Mouse (Mus musculus) embryonic facial prominence, embryonic 13.5 days (tissue): Measurements from ENCODE around the gene Ccsap. TPM values are rescaled to one million over a fixed set of nuclear protein-coding genes. Genes with fewer than 3 reads are reported as not detected.

Experiments
- ATAC-seq: fragments of 200-750 bp; cut with Nextera tagmentation; 2 replicates; pipeline ENCODE4 v1.8.0; 2017; ENCODE audit warnings: low read depth; ENCODE audit not compliant: insufficient number of reproducible peaks, insufficient read depth, low FRiP score, low TSS enrichment
- H3K27ac ChIP-seq: fragments of 300-500 bp; sonication (generic); 2 replicates; pipeline ENCODE4 v1.5.1; 2015; ENCODE audit warnings: moderate library complexity, mild to moderate bottlenecking, inconsistent platforms
- H3K27me3 ChIP-seq: fragments of 300-500 bp; sonication (generic); 2 replicates; pipeline ENCODE4 v1.6.1; 2015; ENCODE audit warnings: mild to moderate bottlenecking, inconsistent platforms
- H3K36me3 ChIP-seq: fragments of 300-500 bp; sonication (generic); 2 replicates; pipeline ENCODE4 v1.6.1; 2015; ENCODE audit warnings: mild to moderate bottlenecking, inconsistent platforms
- H3K4me1 ChIP-seq: fragments of 300-500 bp; sonication (generic); 2 replicates; pipeline ENCODE4 v1.6.1; 2015; ENCODE audit warnings: inconsistent platforms
- H3K4me2 ChIP-seq: fragments of 300-500 bp; sonication (generic); 2 replicates; pipeline ENCODE4 v1.6.1; 2015; ENCODE audit warnings: moderate library complexity, mild to moderate bottlenecking, inconsistent platforms
- H3K4me3 ChIP-seq: fragments of 300-500 bp; sonication (generic); 2 replicates; pipeline ENCODE4 v1.5.1; 2015; ENCODE audit warnings: mild to moderate bottlenecking, inconsistent platforms
- H3K9ac ChIP-seq: fragments of 300-500 bp; sonication (generic); 2 replicates; pipeline ENCODE4 v1.6.1; 2015; ENCODE audit warnings: mild to moderate bottlenecking, inconsistent platforms
- H3K9me3 ChIP-seq: fragments of 300-500 bp; sonication (generic); 2 replicates; pipeline ENCODE4 v1.6.1; 2016; ENCODE audit warnings: inconsistent platforms
- WGBS: fragments of 180-500 bp; shearing (Covaris S2); methylation state at CpG from one replicate; pipeline ENCODE4 v1.1.7; 2015; ENCODE audit warnings: mixed read lengths; 5-methylcytosine and 5-hydroxymethylcytosine counted together
- polyA plus RNA-seq: library from polyadenylated mRNA; unstranded; fragments of >200 nt; fragmentation: Nextera tagmentation; extraction: Ambion mirVana; gene quantifications from 2 replicates; pipeline ENCODE4 v1.2.1, GENCODE M21; 2015

Ccsap gene
- polyA plus RNA-seq, 1 experiment from 2014 or later, result 5.4 TPM

DNA sequence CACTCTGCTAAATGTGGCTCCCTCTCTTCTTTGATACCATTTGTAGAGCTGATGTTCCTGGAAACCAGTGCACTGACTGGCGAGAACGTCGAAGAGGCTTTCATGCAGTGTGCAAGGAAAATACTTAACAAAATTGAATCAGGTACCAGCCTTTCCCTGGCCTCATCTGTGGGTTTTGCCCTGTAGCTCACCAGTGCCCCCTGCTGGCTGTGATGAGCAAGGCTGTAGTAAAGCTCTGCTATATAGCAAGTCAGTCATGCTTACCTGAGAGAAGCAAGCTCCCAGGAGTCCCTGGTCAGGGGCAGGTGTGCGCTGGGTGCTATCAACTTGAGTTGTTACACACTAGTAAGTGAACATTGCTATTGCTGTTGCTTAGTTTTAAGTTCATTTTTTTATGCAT, 27.3 kb downstream of the Ccsap start:
- Histone ChIP-seq H3K27ac (no peak overlapping the region), H3K36me3 (peaks cover 91% of the 10 kb centered on the region), H3K9ac (no peak overlapping the region), H3K4me3 (no peak overlapping the region), H3K4me1 (no peaks in the 10 kb centered on the region), H3K4me2 (no peak overlapping the region), H3K27me3 (no peaks in the 10 kb centered on the region), H3K9me3 (no peaks in the 10 kb centered on the region)
- ATAC-seq, result no peak
- WGBS, result 95% methylated on average over 4 of the region's 4 CpGs

DNA sequence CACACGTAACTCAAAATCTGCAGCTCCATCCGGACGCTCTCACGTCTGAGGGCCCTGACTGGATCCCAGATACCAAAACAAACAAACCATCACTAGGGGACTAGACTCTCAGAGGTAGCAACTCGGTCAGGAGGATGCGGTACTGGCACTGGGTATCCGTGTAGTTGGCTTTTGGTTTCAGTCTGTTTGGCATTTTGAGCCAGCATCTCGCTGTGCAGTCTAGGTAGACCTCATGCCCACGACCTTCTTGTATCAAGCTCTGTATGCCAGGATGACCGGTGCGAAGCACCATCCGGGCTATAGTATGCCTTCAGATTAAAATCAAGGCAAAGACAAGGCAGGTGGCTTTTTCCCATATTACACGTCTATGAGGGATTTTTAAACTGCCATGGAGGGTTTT, 32.5 kb downstream of the Ccsap start:
- H3K36me3 ChIP-seq, result peaks cover 80% of the 10 kb centered on the region
- H3K9me3 ChIP-seq, result no peaks in the 10 kb centered on the region
- no peak overlapping the region for H3K27ac ChIP-seq
- 89% methylated on average over 13 of the region's 13 CpGs for WGBS
- no peak overlapping the region for H3K4me3 ChIP-seq
- H3K4me2 ChIP-seq, result no peak overlapping the region
- no peaks in the 10 kb centered on the region for H3K27me3 ChIP-seq
- ATAC-seq, result no peak
- no peaks in the 10 kb centered on the region for H3K4me1 ChIP-seq
- H3K9ac ChIP-seq, result no peak overlapping the region

DNA sequence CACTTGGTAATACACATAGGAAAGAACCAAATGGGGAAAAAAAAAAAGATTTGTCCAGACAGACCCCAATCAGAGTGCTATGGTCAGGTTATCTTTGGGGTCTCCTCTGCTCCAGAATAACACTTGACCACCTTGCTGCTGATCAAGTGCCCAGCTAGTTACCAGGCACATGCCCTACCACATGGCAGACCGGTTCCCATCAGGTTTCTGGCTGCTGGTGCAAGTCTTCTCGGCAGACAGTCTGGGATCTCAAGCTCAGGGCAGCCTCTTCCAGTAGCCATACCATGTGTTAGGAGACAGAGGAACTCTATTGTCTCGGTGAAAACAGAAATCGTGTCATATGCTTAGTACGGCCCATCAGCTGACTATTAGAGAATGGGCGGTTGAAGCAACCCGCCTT, 33.3 kb downstream of the Ccsap start:
- 94% methylated on average over 7 of the region's 7 CpGs for WGBS

DNA sequence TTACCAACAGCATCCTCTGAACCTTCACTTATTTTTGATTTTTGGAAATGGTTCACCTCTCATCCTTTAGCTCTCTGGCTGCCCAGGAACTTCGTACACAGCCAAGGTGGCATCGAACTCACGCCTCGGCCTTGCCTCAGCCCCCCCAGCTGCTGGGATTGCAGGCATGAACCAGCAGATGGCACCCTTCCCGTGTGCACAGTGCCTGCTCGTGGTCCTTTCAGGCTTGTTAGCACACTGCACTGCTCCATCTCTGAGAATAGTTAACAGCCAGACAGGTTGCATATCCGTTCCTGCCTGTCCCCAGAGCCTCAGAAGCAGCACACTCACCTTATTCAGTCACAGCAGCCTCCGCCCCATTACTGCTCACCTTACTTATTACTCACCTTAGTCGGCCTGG, 34.0 kb downstream of the Ccsap start:
- no peaks in the 10 kb centered on the region for H3K4me1 ChIP-seq
- peaks cover 66% of the 10 kb centered on the region for H3K36me3 ChIP-seq
- no peaks in the 10 kb centered on the region for H3K9me3 ChIP-seq
- H3K4me2 ChIP-seq, result no peak overlapping the region
- H3K27ac ChIP-seq, result no peak overlapping the region
- H3K27me3 ChIP-seq, result no peaks in the 10 kb centered on the region
- no peak overlapping the region for H3K9ac ChIP-seq
- H3K4me3 ChIP-seq, result no peak overlapping the region
- 51% methylated on average over 9 of the region's 9 CpGs for WGBS
- no peak for ATAC-seq

More for the DNA sequence above, 33.3 kb downstream of the Ccsap start:
- H3K27ac ChIP-seq, result no peak overlapping the region
- no peaks in the 10 kb centered on the region for H3K9me3 ChIP-seq
- no peak for ATAC-seq
- H3K4me2 ChIP-seq, result no peak overlapping the region
- no peaks in the 10 kb centered on the region for H3K27me3 ChIP-seq
- H3K4me3 ChIP-seq, result no peak overlapping the region
- peaks cover 72% of the 10 kb centered on the region for H3K36me3 ChIP-seq
- no peaks in the 10 kb centered on the region for H3K4me1 ChIP-seq
- H3K9ac ChIP-seq, result 0 out of 2 replicates have a peak overlapping the region, but pooled peaks have one; percentile 2

DNA sequence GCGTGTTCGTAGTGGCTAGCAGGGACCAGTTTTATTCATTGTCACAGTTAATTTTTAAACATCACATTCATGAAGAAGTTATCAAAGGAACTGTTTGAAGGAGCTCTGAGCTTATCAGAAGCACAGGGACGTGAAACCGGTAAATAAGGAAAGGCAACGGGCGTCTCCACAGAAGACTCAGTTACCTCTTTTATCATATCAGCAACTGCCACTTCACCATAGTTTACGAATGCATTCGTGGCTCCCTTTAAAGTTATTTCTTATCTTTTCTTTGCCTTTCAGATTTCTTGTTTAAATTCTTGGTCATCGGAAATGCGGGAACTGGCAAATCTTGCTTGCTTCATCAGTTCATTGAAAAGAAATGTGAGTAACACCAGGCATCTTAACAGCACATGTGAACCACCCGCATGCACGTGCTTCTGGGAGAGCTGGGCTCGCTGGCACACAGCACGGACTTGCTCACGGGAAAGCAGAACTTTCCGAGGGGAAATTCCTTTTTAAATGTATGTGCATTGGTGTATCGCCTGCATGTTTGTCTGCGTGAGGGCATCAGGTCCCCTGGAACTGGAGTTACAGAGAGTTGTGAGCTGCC, 36.4 kb downstream of the Ccsap start:
- Histone ChIP-seq H3K4me1 (no peaks in the 10 kb centered on the region), H3K9ac (no peak overlapping the region), H3K9me3 (no peaks in the 10 kb centered on the region), H3K27me3 (no peaks in the 10 kb centered on the region), H3K4me3 (no peak overlapping the region), H3K27ac (no peak overlapping the region), H3K4me2 (no peak overlapping the region), H3K36me3 (peaks cover 48% of the 10 kb centered on the region)
- WGBS, result 90% methylated on average over 18 of the region's 18 CpGs
- ATAC-seq, result no peak

DNA sequence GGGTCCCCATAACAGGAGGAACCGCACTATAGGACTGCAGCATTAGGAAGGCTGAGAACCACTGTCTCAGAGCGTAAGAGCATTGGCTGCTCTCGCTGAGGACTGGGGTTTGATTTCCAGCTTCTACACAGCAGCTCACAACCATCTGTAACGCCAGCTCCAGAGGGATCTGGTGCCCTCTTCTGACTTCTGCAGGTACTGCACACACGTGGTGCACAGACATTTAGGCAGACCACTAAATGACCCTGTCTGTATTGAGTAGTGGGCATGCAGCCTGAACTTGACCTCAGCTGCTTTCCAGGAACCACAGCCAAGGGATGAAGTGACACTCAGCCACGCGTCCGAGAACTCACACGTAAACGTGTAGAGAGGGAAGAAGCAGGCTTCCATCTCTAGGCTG, 36.9 kb downstream of the Ccsap start:
- Histone ChIP-seq H3K9ac (no peak overlapping the region), H3K4me3 (no peak overlapping the region), H3K27me3 (no peaks in the 10 kb centered on the region), H3K9me3 (no peaks in the 10 kb centered on the region), H3K36me3 (peaks cover 43% of the 10 kb centered on the region), H3K4me2 (no peak overlapping the region), H3K4me1 (no peaks in the 10 kb centered on the region), H3K27ac (no peak overlapping the region)
- WGBS, result 93% methylated on average over 10 of the region's 10 CpGs
- no peak for ATAC-seq

DNA sequence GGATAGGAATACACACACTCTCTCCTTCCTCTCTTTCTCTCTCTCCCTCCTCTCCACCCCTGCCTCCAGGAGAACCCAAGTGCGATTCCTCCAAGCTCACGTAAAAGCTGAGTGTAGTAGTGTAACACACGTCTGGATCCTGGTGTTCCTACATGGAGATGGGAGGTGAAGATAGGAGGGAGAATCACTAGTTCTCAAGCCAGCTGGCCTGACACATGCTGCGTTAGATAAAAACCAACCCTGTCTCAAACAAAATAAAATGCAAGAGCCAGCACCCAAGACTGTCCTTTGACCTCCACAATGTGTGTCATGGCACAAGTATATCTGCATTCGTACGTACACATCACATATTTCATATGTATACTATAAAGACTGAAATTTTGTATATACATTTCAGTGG, 39.2 kb downstream of the Ccsap start:
- Histone ChIP-seq H3K9me3 (no peaks in the 10 kb centered on the region), H3K27me3 (no peaks in the 10 kb centered on the region), H3K4me2 (no peak overlapping the region), H3K4me3 (no peak overlapping the region), H3K36me3 (peaks cover 35% of the 10 kb centered on the region), H3K9ac (no peak overlapping the region), H3K4me1 (no peaks in the 10 kb centered on the region), H3K27ac (no peak overlapping the region)
- no peak for ATAC-seq
- 93% methylated on average over 6 of the region's 6 CpGs for WGBS

DNA sequence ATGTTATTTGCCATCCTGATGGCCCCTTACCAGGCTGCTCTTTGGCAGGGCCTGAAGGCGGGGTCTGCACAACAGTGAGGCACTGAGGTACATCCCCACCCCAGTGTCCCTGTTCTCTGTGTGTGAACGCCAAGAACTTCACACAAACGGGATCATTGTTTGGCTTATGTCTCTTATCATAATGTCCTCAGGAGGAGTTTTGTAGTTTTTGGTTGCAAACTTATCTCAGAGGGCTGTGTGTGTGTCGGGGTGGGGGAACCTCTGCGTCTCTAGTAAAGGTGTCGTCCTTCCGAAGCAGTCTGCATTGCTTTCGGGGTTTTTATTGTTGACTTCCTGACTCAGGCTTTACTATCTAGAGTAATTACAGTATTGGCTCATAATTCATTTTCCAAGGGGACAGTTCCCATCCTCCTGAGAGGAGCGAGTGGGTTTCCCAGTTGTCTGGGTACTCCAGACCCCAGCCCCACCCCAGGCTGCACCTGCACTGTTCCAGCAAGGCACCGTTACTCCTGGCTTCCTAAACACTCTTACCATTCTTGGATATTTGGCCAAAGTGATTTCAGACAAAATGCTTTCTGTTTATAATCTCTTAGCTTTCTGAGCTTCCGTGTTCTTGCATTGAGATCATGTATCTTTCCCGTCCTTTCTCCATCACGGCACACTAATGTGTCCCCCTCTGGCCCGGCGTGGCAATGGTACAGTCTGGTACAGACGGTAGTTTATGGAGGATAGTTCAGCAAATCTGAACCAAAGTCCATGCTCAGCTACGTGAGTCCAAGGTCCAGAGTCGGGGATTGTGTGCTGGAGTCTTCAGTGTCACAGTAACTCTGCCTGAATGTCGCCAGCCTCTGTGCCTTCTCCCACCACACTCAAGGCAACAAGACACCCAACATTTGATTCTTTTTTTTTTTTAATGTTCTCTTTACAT, 40.1 kb downstream of the Ccsap start:
- ATAC-seq, result no peak
- WGBS, result 92% methylated on average over 19 of the region's 19 CpGs
- Histone ChIP-seq H3K4me3 (no peak overlapping the region), H3K9ac (no peak overlapping the region), H3K36me3 (peaks cover 39% of the 10 kb centered on the region), H3K4me2 (no peak overlapping the region), H3K4me1 (no peaks in the 10 kb centered on the region), H3K9me3 (no peaks in the 10 kb centered on the region), H3K27ac (no peak overlapping the region), H3K27me3 (no peaks in the 10 kb centered on the region)

DNA sequence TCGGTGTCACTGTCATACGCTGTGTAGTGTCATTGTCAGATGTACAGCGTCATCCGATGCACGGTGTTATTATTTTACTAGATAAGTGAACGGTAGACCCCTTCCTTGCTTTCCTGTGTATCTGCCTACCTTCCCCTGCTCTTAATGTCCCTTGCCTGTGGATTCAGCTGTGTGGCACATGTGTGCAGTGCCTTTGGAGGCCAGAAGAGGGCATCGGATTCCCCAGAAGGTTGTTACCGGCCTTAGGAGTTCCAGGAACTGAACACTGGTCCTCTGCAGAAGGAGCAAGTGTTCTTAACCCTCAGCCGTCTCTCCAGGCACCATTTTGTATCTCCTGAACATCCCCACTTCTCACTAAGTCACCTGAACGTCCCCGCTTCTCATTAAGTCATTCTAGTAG, 42.3 kb downstream of the Ccsap start:
- Histone ChIP-seq H3K27me3 (no peaks in the 10 kb centered on the region), H3K4me1 (peaks cover 7% of the 10 kb centered on the region), H3K4me3 (no peak overlapping the region), H3K27ac (no peak overlapping the region), H3K9me3 (no peaks in the 10 kb centered on the region), H3K36me3 (peaks cover 26% of the 10 kb centered on the region), H3K4me2 (no peak overlapping the region), H3K9ac (no peak overlapping the region)
- no peak for ATAC-seq
- 93% methylated on average over 11 of the region's 11 CpGs for WGBS

DNA sequence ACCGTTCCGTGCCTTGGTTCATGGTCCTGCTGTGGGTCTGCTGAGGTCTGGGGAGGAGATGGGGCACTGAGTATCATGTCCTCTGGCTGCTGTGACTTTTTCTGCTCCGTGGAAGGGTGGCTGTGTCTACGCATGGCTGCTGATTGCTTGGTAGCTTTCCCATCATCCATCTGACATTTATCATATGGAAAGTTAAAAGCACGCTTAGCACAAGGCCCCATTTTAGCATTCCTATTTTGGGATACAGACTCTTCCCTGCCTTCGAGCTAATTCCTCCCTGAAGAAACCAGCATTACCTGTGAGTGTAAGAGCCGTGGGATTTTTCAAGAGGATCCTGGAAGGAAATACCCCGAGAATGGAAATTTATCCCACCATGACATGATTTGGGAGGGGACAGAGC, 43.1 kb downstream of the Ccsap start:
- 88% methylated on average over 8 of the region's 8 CpGs for WGBS
- Histone ChIP-seq H3K4me2 (no peak overlapping the region), H3K4me1 (peaks cover 7% of the 10 kb centered on the region), H3K36me3 (peaks cover 26% of the 10 kb centered on the region), H3K9ac (no peak overlapping the region), H3K27me3 (no peaks in the 10 kb centered on the region), H3K4me3 (no peak overlapping the region), H3K9me3 (no peaks in the 10 kb centered on the region), H3K27ac (no peak overlapping the region)
- no peak for ATAC-seq

DNA sequence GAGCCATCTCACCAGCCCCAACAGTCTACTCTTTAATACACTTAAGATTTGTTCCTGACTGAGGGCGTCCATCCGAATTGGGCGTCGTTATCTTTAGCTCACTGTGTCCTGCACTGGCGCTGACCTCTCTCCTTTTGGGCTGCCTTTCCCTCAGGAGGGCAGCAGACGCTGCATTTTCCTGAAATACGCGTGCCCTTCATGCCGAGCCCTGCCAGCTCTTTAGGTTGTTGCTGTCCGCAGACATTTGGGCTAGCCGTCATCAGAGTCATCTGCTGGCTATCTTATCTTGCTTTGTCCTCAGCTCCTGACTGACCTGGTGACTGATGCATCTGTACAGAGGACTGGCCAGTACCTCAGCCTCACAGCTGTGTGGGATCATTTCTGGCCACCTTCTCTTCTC, 44.7 kb downstream of the Ccsap start:
- Histone ChIP-seq H3K4me2 (no peak overlapping the region), H3K27ac (no peak overlapping the region), H3K4me3 (no peak overlapping the region), H3K36me3 (peaks cover 22% of the 10 kb centered on the region), H3K9ac (no peak overlapping the region), H3K4me1 (peaks cover 12% of the 10 kb centered on the region), H3K27me3 (no peaks in the 10 kb centered on the region), H3K9me3 (no peaks in the 10 kb centered on the region)
- ATAC-seq, result no peak
- WGBS, result 87% methylated on average over 11 of the region's 11 CpGs

DNA sequence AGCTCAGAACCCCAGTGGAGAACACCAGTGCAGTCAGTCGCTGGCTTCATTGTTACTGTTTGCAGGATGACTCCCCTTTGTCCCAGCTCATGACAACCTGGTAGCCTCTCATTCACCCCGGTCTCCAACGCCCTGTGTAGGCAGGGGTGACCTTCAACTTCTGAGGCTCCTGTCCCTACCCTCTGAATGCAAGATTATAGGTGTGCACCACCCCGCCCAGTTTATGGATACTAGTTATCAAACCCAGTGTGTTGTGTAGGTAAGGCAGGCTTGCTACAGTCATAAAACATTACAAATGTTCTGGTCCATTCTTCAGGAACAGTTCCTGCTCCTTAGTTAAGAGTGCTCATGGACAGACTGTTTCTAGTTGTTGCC, 46.1 kb downstream of the Ccsap start:
- Histone ChIP-seq H3K36me3 (peaks cover 25% of the 10 kb centered on the region), H3K9ac (no peak overlapping the region; the same call in 1 of the 2 replicates), H3K27ac (peak overlapping the region; percentile 33; the same call in 1 of the 2 replicates), H3K4me2 (no peak overlapping the region), H3K4me1 (peaks cover 14% of the 10 kb centered on the region), H3K4me3 (no peak overlapping the region), H3K27me3 (no peaks in the 10 kb centered on the region), H3K9me3 (no peaks in the 10 kb centered on the region)
- WGBS, result 89% methylated on average over 4 of the region's 4 CpGs
- ATAC-seq, result no peak
